Mouse (Mus musculus): ENCODE measurements around the gene Eif2ak2.

The Eif2ak2 gene

GRCm38 (mm10) chr17:78882401-78883112 is at the start of gene Eif2ak2:
Eif2ak2 (minus strand) TSS chr17:78882573.
- peak; percentile 25 to 32 for DNase-seq (ENCODE audit: low spot score in 2 of 2)

GRCm38 (mm10) chr17:78917696-78918095 is 35.3 kb upstream of the Eif2ak2 start:
- no peak for DNase-seq (ENCODE audit: low spot score in 2 of 2)

DNA sequence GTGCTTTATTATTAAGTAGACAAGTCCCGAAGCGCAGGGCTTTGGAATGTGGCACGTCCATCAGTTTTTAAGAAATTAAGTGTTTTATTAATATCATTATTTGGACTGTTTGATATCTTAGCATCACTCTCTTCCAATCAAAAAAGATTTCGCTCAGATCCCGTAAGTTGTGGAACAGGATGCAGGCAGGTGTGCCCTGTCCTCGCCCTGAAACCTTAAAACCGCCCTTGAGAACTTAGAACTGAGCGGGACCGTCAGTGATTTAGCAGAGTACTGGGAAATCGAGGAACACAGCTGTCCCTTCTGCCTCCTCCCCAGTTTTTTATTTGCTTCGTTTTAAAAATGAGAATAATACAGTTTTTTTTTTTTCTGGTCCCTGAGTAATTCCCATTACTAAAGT is 34.5 kb upstream of the Eif2ak2 start:
- no peak for DNase-seq (ENCODE audit: low spot score in 2 of 2)

- DNase-seq (ENCODE audit: low spot score in 2 of 2): peak; percentile 81 to 88
These were observed 34.0 kb upstream of the Eif2ak2 start, which contains the start of gene Cebpzos for GRCm38 (mm10) chr17:78916369-78916813. Cebpzos (plus strand) TSS chr17:78916500.

- DNase-seq (ENCODE audit: low spot score in 2 of 2): no peak
These were observed 33.4 kb upstream of the Eif2ak2 start for GRCm38 (mm10) chr17:78915772-78916171.

GRCm38 (mm10) chr17:78913921-78914320 is 31.5 kb upstream of the Eif2ak2 start:
- DNase-seq (ENCODE audit: low spot score in 2 of 2): no peak

DNA sequence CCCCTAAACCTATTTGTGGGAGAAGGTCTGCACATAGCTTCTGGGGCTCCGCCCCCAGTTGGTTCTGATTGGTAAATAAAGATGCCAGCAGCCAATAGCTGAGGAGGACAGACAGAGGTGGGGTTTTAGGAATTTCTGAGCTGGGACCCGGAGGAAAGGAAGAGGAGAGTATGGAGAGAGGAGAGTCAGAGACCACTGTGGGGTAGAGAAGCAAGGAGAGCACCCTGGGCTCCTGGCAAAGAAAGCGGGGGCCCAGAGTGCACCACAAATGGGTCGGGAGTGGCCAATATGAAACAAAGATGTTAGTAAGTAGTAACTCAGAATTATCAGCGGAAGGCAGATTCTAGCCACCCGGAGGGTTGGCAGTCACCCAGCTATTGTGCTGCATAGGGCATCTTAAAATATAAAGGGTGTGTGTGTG is 30.5 kb upstream of the Eif2ak2 start:
- DNase-seq (ENCODE audit: low spot score in 2 of 2): no peak

GRCm38 (mm10) chr17:78909374-78909773 is 27.0 kb upstream of the Eif2ak2 start:
- DNase-seq (ENCODE audit: low spot score in 2 of 2): no peak

- DNase-seq (ENCODE audit: low spot score in 2 of 2): no peak
These were observed 24.5 kb upstream of the Eif2ak2 start, which contains the start of gene Sult6b1 for GRCm38 (mm10) chr17:78906892-78907291. Sult6b1 (minus strand) TSS chr17:78906992.

- no peak for DNase-seq (ENCODE audit: low spot score in 2 of 2)
These were observed 20.8 kb upstream of the Eif2ak2 start for GRCm38 (mm10) chr17:78903158-78903557.

- no peak for DNase-seq (ENCODE audit: low spot score in 2 of 2)
These were observed 13.0 kb upstream of the Eif2ak2 start for GRCm38 (mm10) chr17:78895394-78895793.

- DNase-seq (ENCODE audit: low spot score in 2 of 2): no peak
These were observed 12.6 kb upstream of the Eif2ak2 start for GRCm38 (mm10) chr17:78894991-78895390.

DNA sequence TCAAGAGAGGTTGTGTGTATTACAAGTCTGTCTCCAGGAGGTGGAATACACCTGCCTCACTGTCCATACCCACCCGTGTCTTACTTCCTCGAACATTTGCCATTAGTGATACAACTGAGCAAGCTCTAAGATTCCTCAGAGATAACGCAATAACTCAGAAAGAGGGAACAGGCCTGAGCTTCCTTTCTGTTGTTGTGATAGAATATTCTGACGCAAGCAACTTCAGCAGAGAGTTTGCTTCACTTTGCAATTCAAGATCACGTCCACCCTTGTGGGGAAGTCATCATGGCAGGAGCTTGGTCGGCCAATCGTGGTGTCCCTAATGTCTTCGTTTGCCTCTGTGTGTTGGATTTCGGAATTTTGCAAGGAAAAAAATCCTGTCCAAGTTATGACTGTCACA is 8.6 kb upstream of the Eif2ak2 start:
- no peak for DNase-seq (ENCODE audit: low spot score in 2 of 2)

DNA sequence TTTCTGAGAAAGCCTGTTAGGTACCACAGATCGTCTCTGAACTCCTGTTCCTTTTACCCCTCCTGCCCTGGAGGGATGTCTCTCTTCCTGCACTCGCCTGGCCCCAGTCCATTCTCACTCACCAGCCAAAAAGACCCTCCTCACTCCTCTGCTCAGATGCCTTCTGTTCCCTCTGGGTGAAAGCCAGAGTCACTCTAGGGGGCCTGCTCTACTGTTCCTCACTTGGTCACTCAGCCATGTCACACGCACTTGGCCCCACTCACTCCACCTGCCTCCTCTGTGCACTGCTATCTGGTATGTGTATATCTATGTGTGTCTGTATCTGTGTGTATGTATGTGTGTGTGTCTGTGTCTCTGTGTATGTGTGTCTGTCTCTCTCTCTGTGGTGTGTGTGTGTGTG is 6.8 kb upstream of the Eif2ak2 start:
- DNase-seq (ENCODE audit: low spot score in 2 of 2): no peak

- no peak for DNase-seq (ENCODE audit: low spot score in 2 of 2)
These were observed 6.2 kb upstream of the Eif2ak2 start for GRCm38 (mm10) chr17:78888554-78888953.

GRCm38 (mm10) chr17:78885286-78886065 is 3.1 kb upstream of the Eif2ak2 start:
- no peak for DNase-seq (ENCODE audit: low spot score in 2 of 2)

- no peak for DNase-seq (ENCODE audit: low spot score in 2 of 2)
These were observed 918 bp upstream of the Eif2ak2 start for GRCm38 (mm10) chr17:78883291-78883690.

GRCm38 (mm10) chr17:78881878-78882304 is 482 bp downstream of the Eif2ak2 start:
- DNase-seq (ENCODE audit: low spot score in 2 of 2): no peak

- no peak for DNase-seq (ENCODE audit: low spot score in 2 of 2)
These were observed 8.5 kb downstream of the Eif2ak2 start for GRCm38 (mm10) chr17:78873886-78874285.

- no peak for DNase-seq (ENCODE audit: low spot score in 2 of 2)
These were observed 26.1 kb downstream of the Eif2ak2 start for GRCm38 (mm10) chr17:78856243-78856642.

DNA sequence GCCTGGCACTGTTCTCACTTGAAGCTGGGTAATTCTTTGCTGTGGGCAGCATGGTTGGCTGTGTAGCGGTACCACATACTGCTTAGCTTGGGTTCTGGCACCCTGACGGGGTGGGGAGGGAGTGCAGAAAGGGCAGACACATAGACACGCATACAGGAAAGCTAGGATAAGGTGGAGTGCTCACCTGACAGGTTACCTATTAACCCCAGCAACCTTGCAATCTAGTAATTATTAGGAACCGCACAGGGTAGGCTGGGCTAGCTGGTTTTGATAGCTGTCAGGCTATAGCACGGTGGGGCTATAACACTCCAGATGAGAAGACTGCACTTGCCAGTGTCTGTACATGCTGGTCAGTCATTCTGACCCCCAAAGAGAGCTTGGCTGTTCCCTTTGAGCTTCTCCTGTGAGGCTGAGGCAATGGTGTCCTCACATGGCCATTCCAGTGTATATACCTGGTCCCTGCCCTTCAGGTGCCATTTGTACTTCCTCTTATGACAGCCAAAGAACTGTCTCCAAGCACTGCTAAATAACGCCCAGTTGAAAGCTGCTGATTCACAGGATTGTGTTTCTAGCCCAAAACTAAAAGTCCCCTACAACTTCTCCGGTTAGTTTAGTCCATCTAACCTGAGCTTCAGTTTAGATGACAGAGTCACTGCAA is 40.0 kb downstream of the Eif2ak2 start:
- DNase-seq (ENCODE audit: low spot score in 2 of 2): no peak

DNA sequence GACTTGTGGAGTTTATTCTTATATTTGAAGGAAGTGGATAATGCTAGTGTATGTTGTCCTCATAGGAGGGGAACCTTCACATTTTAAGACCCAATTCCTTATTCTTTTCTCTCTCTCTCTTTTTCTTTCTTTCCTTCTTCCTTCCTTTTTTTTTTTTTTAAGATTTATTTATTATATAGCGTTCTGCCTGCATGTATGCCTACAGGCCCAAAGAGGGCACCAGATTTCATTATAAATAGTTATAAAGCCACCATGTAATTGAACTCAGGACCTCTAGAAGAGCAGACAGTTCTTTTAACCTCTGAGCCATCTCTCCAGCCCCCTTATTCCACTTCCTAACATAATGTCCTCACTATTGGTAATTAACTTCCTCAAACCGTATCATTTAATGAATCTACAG is 46.3 kb downstream of the Eif2ak2 start:
- no peak for DNase-seq (ENCODE audit: low spot score in 2 of 2)

All from natural killer cell, adult 2 months (primary cell).